Mouse (Mus musculus) forebrain, embryonic 14.5 days (tissue): ENCODE results near the gene Ppme1. TPM values are rescaled to one million over a fixed set of nuclear protein-coding genes. Genes with fewer than 3 reads are reported as not detected.

Source experiments
- ATAC-seq: fragments of 200-750 bp; cut with Nextera tagmentation; 2 replicates; pipeline ENCODE4 v1.8.0; 2017; ENCODE audit warnings: mild to moderate bottlenecking, moderate library complexity
- DNase-seq: peaks from one replicate; pipeline ENCODE4 v3.0.0-alpha.2; 2015; ENCODE audit warnings: low spot score
- H3K27ac ChIP-seq: fragments of 300-500 bp; sonication (generic); 2 replicates; pipeline ENCODE4 v1.5.1; 2014; ENCODE audit warnings: low read depth, mild to moderate bottlenecking, control low read depth, low read length, moderate library complexity
- H3K27me3 ChIP-seq: fragments of 300-500 bp; sonication (generic); replicated peaks from 2 replicates; pipeline ENCODE4 v1.6.1; 2014; ENCODE audit warnings: low read length, control low read depth, mixed read lengths; ENCODE audit not compliant: control insufficient read depth, insufficient read depth
- H3K36me3 ChIP-seq: fragments of 300-500 bp; sonication (generic); 2 replicates; pipeline ENCODE4 v1.6.1; 2014; ENCODE audit warnings: low read length, control low read depth; ENCODE audit not compliant: control insufficient read depth, insufficient read depth
- H3K4me1 ChIP-seq: fragments of 300-500 bp; sonication (generic); 2 replicates; pipeline ENCODE4 v1.6.1; 2014; ENCODE audit warnings: antibody characterized with exemption, low read length, control low read depth; ENCODE audit not compliant: control insufficient read depth, insufficient read depth
- H3K4me2 ChIP-seq: fragments of 300-500 bp; sonication (generic); 2 replicates; pipeline ENCODE4 v1.6.1; 2014; ENCODE audit warnings: mild to moderate bottlenecking, control low read depth, low read length
- H3K4me3 ChIP-seq: fragments of 300-500 bp; sonication (generic); 2 replicates; pipeline ENCODE4 v1.5.1; 2014; ENCODE audit warnings: low read depth, low read length, control low read depth
- H3K9ac ChIP-seq: fragments of 300-500 bp; sonication (generic); 2 replicates; pipeline ENCODE4 v1.6.1; 2014; ENCODE audit warnings: mild to moderate bottlenecking, low read length, control low read depth, moderate library complexity
- H3K9me3 ChIP-seq: fragments of 300-500 bp; sonication (generic); replicated peaks from 2 replicates; pipeline ENCODE4 v1.6.1; 2016; ENCODE audit warnings: low read length, control low read depth, mixed read lengths; ENCODE audit not compliant: control insufficient read depth
- WGBS: fragments of 180-500 bp; shearing (Covaris S2); extraction: QIAGEN DNeasy Blood & Tissue Kit; methylation state at CpG from one replicate; pipeline ENCODE4 v1.1.7; 2014; 5-methylcytosine and 5-hydroxymethylcytosine counted together
- polyA plus RNA-seq: library from polyadenylated mRNA; unstranded; fragments of >200 nt; fragmentation: Nextera tagmentation; extraction: Ambion mirVana; gene quantifications from 2 replicates; pipeline ENCODE4 v1.2.1, GENCODE M21; 2014

Ppme1 gene
- polyA plus RNA-seq, 1 experiment from 2014 or later: 120 TPM

DNA sequence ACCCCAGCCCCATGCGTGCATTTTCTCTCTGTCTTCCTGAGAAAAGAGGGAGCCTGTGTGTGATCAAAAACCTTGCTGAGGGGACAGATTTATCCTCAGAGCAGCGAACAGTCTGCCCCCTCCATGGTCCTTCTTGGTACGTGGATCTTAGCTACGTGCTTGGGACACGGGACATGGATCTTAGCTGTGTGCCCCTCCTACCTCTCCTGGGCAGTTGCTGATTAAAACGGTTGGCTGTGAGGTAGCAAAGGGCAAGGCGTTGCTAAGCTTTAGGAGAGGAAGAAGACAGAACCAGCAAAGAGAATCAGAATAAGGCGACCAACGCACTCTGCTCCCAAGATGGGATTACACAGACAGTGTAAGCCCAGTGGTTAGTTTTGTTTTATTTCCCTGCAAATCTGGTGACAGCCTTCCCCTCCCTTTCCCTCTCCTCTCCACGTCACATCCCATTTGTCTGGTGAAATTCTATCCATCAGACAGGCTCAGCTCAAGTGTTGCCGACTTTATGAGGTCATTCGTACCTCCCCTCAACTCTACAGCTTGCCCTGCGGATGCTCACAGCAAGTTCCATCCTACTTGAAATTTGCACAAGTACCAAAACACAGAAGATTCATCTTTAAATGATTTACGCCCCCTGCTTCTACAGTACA is 73.1 kb downstream of the Ppme1 start:
- H3K36me3 ChIP-seq: no peaks in the 10 kb centered on the region
- no peaks in the 10 kb centered on the region for H3K27me3 ChIP-seq
- ATAC-seq: no peak
- no peak for DNase-seq
- no peak overlapping the region for H3K4me2 ChIP-seq
- H3K9me3 ChIP-seq: no peaks in the 10 kb centered on the region
- 78% methylated on average over 14 of the region's 14 CpGs for WGBS
- H3K9ac ChIP-seq: no peak overlapping the region
- no peak overlapping the region for H3K27ac ChIP-seq
- no peaks in the 10 kb centered on the region for H3K4me1 ChIP-seq
- H3K4me3 ChIP-seq: no peak overlapping the region

DNA sequence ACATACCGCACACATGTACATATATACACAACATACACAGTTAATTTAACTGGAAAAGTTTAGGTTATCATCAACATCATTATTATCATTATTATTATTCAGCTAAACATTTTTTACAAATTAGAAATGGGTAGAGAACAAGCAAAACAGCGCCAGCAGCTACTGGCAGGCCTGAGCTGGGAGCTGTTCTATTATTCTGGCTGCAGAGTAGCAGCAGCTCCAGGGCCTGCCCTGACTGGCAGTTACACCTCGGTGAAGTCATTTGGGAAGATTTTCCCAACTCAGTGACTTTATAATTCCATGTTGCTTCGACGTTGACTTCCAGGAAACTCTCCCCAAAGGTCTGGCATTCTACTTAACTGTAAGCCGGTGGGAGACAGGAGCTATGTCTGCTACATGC is 75.4 kb downstream of the Ppme1 start:
- no peak for ATAC-seq
- 82% methylated on average over 6 of the region's 6 CpGs for WGBS
- no peaks in the 10 kb centered on the region for H3K36me3 ChIP-seq

DNA sequence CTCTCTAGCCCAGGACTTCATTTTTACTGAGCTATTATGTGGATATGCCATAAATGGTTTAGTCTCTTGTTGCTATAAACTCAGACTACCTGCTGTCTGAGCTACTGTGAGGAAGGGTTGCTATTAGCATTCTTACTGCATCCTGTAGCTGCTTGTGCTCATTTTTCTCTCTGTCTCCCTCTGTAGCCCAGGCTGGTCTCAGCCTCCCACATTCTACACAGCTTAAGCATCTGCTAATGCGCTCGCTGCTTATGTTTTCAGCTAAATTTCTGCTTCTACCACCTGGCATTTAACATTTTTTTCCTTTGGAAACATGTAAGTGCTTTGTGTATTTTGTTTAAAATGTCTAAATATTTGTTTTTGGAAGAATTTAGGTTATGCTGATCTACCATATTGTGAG is 76.4 kb downstream of the Ppme1 start:
- H3K4me1 ChIP-seq: no peaks in the 10 kb centered on the region
- DNase-seq (peak; percentile 32), ATAC-seq (no peak)
- H3K9me3 ChIP-seq: no peaks in the 10 kb centered on the region
- H3K27me3 ChIP-seq: no peaks in the 10 kb centered on the region
- no peak overlapping the region for H3K4me3 ChIP-seq
- H3K27ac ChIP-seq: no peak overlapping the region
- WGBS: 89% methylated on average over 2 of the region's 2 CpGs
- H3K9ac ChIP-seq: no peak overlapping the region
- H3K4me2 ChIP-seq: no peak overlapping the region
- no peaks in the 10 kb centered on the region for H3K36me3 ChIP-seq

More for the DNA sequence above, 75.4 kb downstream of the Ppme1 start:
- Histone ChIP-seq H3K4me1 (no peaks in the 10 kb centered on the region), H3K9me3 (no peaks in the 10 kb centered on the region), H3K4me2 (no peak overlapping the region), H3K9ac (no peak overlapping the region), H3K27ac (no peak overlapping the region), H3K4me3 (no peak overlapping the region), H3K27me3 (no peaks in the 10 kb centered on the region)
- DNase-seq: no peak

DNA sequence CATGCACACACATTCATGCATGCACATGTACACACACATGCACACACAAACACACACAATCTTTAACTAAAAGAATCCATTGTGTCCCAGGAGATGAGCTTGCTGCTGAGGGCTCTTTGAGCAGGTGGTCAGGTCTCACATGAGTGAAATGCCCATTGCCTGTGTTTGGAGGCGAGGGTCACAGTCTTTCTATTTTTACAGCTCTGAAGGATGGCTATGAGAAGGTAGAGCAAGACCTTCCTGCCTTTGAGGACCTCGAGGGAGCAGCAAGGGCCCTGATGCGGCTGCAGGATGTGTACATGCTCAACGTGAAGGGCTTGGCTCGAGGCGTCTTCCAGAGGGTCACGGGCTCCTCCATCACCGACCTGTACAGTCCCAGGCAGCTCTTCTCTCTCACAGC is 78.6 kb downstream of the Ppme1 start:
- H3K27me3 ChIP-seq: no peaks in the 10 kb centered on the region
- no peak overlapping the region for H3K9ac ChIP-seq
- no peak for ATAC-seq
- no peak overlapping the region for H3K27ac ChIP-seq
- 83% methylated on average over 8 of the region's 8 CpGs for WGBS
- peaks cover 5% of the 10 kb centered on the region for H3K4me1 ChIP-seq
- no peak overlapping the region for H3K4me2 ChIP-seq
- no peaks in the 10 kb centered on the region for H3K36me3 ChIP-seq
- no peaks in the 10 kb centered on the region for H3K9me3 ChIP-seq
- H3K4me3 ChIP-seq: no peak overlapping the region
- no peak for DNase-seq

DNA sequence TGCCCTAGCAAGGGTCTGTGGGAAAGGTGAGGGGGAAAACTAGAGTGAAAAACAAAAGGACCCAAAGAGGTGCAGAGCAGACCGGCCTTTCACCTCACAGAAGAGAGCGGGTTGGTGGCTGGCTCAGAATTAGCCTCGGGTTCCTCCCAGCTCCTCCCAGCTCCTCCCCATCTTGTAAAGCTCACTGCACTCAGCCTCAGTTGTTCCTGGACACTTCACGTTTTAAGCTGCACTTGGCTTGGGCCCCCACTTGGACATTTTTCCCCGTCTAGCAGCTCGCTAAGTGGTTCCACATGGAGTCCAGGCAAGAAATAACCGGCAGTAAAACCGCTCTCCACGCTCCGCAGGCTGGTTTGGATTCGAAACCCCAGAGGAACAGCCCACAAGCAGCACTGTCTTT is 83.5 kb downstream of the Ppme1 start:
- peak; percentile 13 for DNase-seq
- 33% methylated on average over 11 of the region's 11 CpGs for WGBS
- H3K4me3 ChIP-seq: no peak overlapping the region
- ATAC-seq: peak; percentile 46
- H3K36me3 ChIP-seq: no peaks in the 10 kb centered on the region
- H3K9me3 ChIP-seq: no peaks in the 10 kb centered on the region
- peak overlapping the region; percentile 63; the same call in 1 of the 2 replicates for H3K27ac ChIP-seq
- no peak overlapping the region for H3K9ac ChIP-seq
- H3K4me2 ChIP-seq: peak overlapping the region; percentile 34
- peaks cover 14% of the 10 kb centered on the region for H3K4me1 ChIP-seq
- peaks cover 9% of the 10 kb centered on the region; the same call in 1 of the 2 replicates for H3K27me3 ChIP-seq

DNA sequence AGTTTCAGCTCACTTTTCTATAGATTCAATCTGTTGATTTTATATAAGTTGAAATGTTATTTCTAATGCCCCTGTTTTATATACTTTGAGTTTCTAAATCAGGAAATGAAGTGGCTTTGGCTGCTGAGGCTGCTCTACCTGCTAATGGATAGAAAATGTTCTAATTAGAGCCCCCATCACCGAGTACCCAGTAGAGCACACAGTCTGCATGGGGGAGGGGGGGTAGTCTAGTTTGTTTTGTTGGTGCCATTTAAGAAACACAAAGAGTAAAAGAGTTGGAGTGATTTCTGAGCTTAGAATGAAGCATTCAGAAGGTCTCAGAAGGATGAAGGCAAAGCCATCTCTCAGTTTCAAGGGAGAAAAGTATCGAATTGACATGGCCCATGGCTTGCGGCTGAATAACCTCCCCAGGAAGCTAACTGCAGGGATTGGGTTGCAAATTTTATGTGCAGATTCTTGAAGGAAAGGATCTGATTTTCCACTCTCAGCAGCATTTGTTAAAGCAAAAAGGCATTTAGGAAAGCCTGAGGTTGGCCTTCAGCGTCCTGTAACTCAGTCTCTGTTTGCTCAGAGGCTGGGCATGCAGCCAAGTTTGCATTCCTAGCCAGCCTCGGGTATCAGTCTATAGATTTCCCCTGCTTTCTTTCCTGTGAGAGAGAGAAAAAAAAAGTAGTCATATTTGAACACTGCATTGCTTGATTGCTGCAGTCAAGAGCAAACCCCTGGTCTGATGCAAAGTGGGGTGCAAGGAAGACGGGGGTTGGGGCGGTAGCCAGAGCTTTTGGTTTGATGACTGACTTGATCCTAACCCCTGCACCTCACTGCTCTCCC is 84.1 kb downstream of the Ppme1 start:
- peak; percentile 88 for DNase-seq
- Histone ChIP-seq H3K9ac (no peak overlapping the region), H3K27ac (peak overlapping the region; percentile 63; the same call in 1 of the 2 replicates), H3K4me3 (no peak overlapping the region), H3K27me3 (peaks cover 9% of the 10 kb centered on the region; the same call in 1 of the 2 replicates), H3K4me1 (peaks cover 14% of the 10 kb centered on the region), H3K4me2 (peak overlapping the region; percentile 34), H3K36me3 (no peaks in the 10 kb centered on the region), H3K9me3 (no peaks in the 10 kb centered on the region)
- ATAC-seq: peak; percentile 77
- 7% methylated on average over 7 of the region's 7 CpGs for WGBS

DNA sequence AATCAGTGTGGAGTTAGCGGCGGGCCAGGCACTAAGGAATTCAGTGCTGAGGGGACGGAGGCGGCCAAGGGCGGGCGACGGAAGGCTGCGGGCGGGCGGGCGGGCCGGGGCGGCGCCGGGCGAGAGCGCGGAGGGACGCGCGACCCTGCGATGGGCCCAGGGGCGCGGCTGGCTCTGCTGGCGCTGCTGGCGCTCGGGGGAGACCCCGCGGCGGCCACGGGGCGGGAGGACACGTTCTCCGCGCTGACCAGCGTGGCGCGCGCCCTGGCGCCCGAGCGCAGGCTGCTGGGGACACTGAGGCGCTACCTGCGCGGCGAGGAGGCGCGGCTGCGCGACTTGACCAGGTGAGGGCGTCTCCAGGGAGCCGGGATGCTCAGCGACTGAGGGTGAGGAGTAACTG is 86.7 kb downstream of the Ppme1 start, which contains the start of gene P4ha3:
Gene P4ha3, plus strand, starts transcription at position 138 of the 400 bp plus-strand sequence.
- Histone ChIP-seq H3K4me3 (peak within 1 kb of the TSS; percentile 48), H3K4me2 (peak within 1 kb of the TSS; percentile 93), H3K27ac (no peak within 1 kb of the TSS), H3K9me3 (no peaks in the 10 kb centered on the region), H3K36me3 (no peaks in the 10 kb centered on the region), H3K9ac (peak within 1 kb of the TSS; percentile 66), H3K4me1 (peaks cover 14% of the 10 kb centered on the region), H3K27me3 (peaks cover 9% of the 10 kb centered on the region; the same call in 1 of the 2 replicates)
- WGBS: under 1% methylated on average over 30 of the region's 53 CpGs
- peak; percentile 54 for ATAC-seq
- DNase-seq: peak; percentile 23

DNA sequence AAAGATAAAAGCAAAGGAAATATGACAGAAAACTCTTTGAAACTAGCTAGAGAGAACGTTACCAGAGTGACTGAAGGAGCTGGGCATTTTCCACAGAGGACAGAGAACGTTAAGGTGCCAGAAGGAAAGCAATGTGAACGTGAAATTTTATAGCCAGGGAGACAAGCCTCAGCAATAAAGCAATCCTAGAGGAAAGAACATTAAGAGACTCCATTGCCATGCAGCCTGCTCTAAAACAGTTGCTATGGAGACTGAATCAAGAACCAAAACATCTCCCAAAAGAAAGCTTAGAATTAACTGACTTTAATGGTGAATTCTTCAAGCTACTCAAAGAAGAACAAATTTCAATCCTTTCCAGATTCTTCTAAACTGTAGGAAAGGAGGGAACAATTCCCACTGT is 88.8 kb downstream of the Ppme1 start:
- no peak overlapping the region for H3K4me2 ChIP-seq
- 34% methylated on average over 3 of the region's 3 CpGs for WGBS
- H3K27me3 ChIP-seq: peaks cover 9% of the 10 kb centered on the region; the same call in 1 of the 2 replicates
- H3K9me3 ChIP-seq: no peaks in the 10 kb centered on the region
- peaks cover 6% of the 10 kb centered on the region for H3K4me1 ChIP-seq
- H3K9ac ChIP-seq: no peak overlapping the region
- peak; percentile 37 for DNase-seq
- no peaks in the 10 kb centered on the region for H3K36me3 ChIP-seq
- H3K27ac ChIP-seq: no peak overlapping the region
- no peak overlapping the region for H3K4me3 ChIP-seq
- no peak for ATAC-seq

DNA sequence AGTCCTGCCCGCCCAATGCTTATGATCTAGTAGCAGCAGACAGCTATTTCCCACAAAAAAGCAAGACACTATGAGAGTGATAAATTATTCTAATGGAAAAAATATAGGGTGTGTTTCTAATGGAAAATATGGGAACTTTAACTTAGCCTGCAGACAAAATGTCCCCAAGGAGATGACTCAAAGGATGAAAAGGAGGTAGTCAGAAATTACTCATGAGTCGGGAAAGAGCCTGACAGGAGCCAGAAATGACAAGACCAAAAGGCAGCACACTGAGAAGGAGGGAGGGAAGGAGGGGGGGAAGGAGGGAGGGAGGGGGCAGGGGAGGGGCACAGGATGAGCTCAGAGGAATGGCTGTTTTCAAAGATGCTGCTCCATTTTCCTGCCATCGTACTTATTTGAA is 90.5 kb downstream of the Ppme1 start:
- 35% methylated on average over 3 of the region's 3 CpGs for WGBS
- DNase-seq: peak; percentile 10

More for the DNA sequence above, 90.5 kb downstream of the Ppme1 start:
- Histone ChIP-seq H3K4me3 (no peak overlapping the region), H3K4me1 (no peaks in the 10 kb centered on the region), H3K36me3 (no peaks in the 10 kb centered on the region), H3K27me3 (peaks cover 9% of the 10 kb centered on the region; the same call in 1 of the 2 replicates), H3K4me2 (no peak overlapping the region), H3K27ac (no peak overlapping the region), H3K9me3 (no peaks in the 10 kb centered on the region), H3K9ac (no peak overlapping the region)
- no peak for ATAC-seq
